Mouse (Mus musculus): ENCODE results near the gene Olfr996.
"Not testable (repeated sequence)": the region's sequence is repeated elsewhere in the genome, so short reads cannot be mapped to it uniquely, and the experiment has no call there.

Gene Olfr996

GRCm38 (mm10) chr2:85578915-85579314, at the start of gene Olfr996:
TSS of gene Olfr996 (plus strand) at chr2:85579215.
- DNase-seq: no peak

GRCm38 (mm10) chr2:85532082-85532778, 46.8 kb upstream of the Olfr996 start:
- DNase-seq: no peak

GRCm38 (mm10) chr2:85533934-85534333, 45.1 kb upstream of the Olfr996 start:
- no peak for DNase-seq

- no peak for DNase-seq
These were observed 24.2 kb upstream of the Olfr996 start for GRCm38 (mm10) chr2:85554806-85555205.

- DNase-seq: no peak
These were observed 18.8 kb upstream of the Olfr996 start for GRCm38 (mm10) chr2:85560226-85560625.

- DNase-seq: peak in 1 of 2 experiments; percentile 24
These were observed 17.8 kb upstream of the Olfr996 start for GRCm38 (mm10) chr2:85561187-85561586.

- not testable (repeated sequence) for DNase-seq
These were observed 9.6 kb downstream of the Olfr996 start, which contains the start of gene Olfr998 for GRCm38 (mm10) chr2:85588648-85589047. TSS of gene Olfr998 (plus strand) at chr2:85588948.

GRCm38 (mm10) chr2:85611803-85612202, 32.8 kb downstream of the Olfr996 start, which contains the start of gene Olfr1000:
TSS of gene Olfr1000 (minus strand) at chr2:85611903.
- no peak for DNase-seq

Measured in lung, postnatal 4 days (tissue).